Mouse (Mus musculus): ENCODE measurements around the gene 2610301B20Rik.
A peak's percentile ranks its signal among the peaks of the same experiment; 100 is the strongest.

2610301B20Rik gene

GRCm38 (mm10) chr4:10911417-10911816 lies 37.1 kb downstream of the 2610301B20Rik start:
- peak; percentile 42 to 81 for DNase-seq

GRCm38 (mm10) chr4:10911909-10912478 lies 37.7 kb downstream of the 2610301B20Rik start:
- no peak for DNase-seq

GRCm38 (mm10) chr4:10912611-10913301 lies 38.5 kb downstream of the 2610301B20Rik start:
- peak; percentile 89 to 98 for DNase-seq

GRCm38 (mm10) chr4:10913409-10913808 lies 39.1 kb downstream of the 2610301B20Rik start:
- peak; percentile 31 to 58 for DNase-seq

GRCm38 (mm10) chr4:10914766-10915165 lies 40.5 kb downstream of the 2610301B20Rik start:
- DNase-seq: no peak

- no peak for DNase-seq
These were observed 41.0 kb downstream of the 2610301B20Rik start for GRCm38 (mm10) chr4:10915271-10915670.

GRCm38 (mm10) chr4:10918402-10918801 lies 44.1 kb downstream of the 2610301B20Rik start:
- DNase-seq: no peak

GRCm38 (mm10) chr4:10919097-10919496 lies 44.8 kb downstream of the 2610301B20Rik start:
- no peak for DNase-seq

GRCm38 (mm10) chr4:10919530-10919929 lies 45.2 kb downstream of the 2610301B20Rik start:
- no peak for DNase-seq

- DNase-seq: no peak
These were observed 45.7 kb downstream of the 2610301B20Rik start for GRCm38 (mm10) chr4:10919987-10920386.

GRCm38 (mm10) chr4:10920622-10921021 lies 46.3 kb downstream of the 2610301B20Rik start:
- no peak for DNase-seq

- peak; percentile 83 to 85 for DNase-seq
These were observed 48.9 kb downstream of the 2610301B20Rik start for GRCm38 (mm10) chr4:10923180-10923579.

GRCm38 (mm10) chr4:10924140-10924539 lies 49.8 kb downstream of the 2610301B20Rik start:
- peak; percentile 87 to 94 for DNase-seq

- DNase-seq: no peak
These were observed 50.2 kb downstream of the 2610301B20Rik start for GRCm38 (mm10) chr4:10924541-10924940.

GRCm38 (mm10) chr4:10926416-10926815 lies 52.1 kb downstream of the 2610301B20Rik start:
- DNase-seq: no peak

- DNase-seq: no peak
These were observed 53.9 kb downstream of the 2610301B20Rik start for GRCm38 (mm10) chr4:10928158-10928557.

GRCm38 (mm10) chr4:10929726-10930125 lies 55.4 kb downstream of the 2610301B20Rik start:
- peak; percentile 52 to 83 for DNase-seq

GRCm38 (mm10) chr4:10931040-10931439 lies 56.7 kb downstream of the 2610301B20Rik start:
- peak; percentile 36 to 64 for DNase-seq

- DNase-seq: peak in 1 of 2 experiments; percentile 1
These were observed 57.9 kb downstream of the 2610301B20Rik start for GRCm38 (mm10) chr4:10932091-10932745.

GRCm38 (mm10) chr4:10932782-10933181 lies 58.5 kb downstream of the 2610301B20Rik start:
- peak in 1 of 2 experiments; percentile 0 for DNase-seq

- peak in 1 of 2 experiments; percentile 0 for DNase-seq
These were observed 62.5 kb downstream of the 2610301B20Rik start for GRCm38 (mm10) chr4:10936766-10937165.

Measured in kidney, postnatal 25 days (tissue).